Mouse (Mus musculus) layer of hippocampus, adult 2 months (tissue): ENCODE measurements at regions not wholly inside any gene's neighbourhood (a gene's known extent, or its start where the extent isn't known, plus 50 kb on each side); places are given as distances from the start of the nearest gene placed in this dataset.

Source experiments
- DNase-seq, 2 experiments: peaks; one replicate each; pipeline ENCODE4 v3.0.0; 2022; ENCODE audit warnings: low spot score in 2 of 2
- H3K27ac ChIP-seq: fragments of 200-600 bp; 2 replicates; pipeline ENCODE4 v1.8.1; 2022
- H3K4me3 ChIP-seq: fragments of 200-600 bp; 2 replicates; pipeline ENCODE4 v1.8.1; 2022; ENCODE audit warnings: mild to moderate bottlenecking
- CTCF ChIP-seq: fragments of 200-600 bp; conservative IDR thresholded peaks from 2 replicates; pipeline ENCODE4 v1.8.1; 2022; ENCODE audit warnings: antibody characterized with exemption, mild to moderate bottlenecking, moderate library complexity

- TF ChIP-seq CTCF, result no peak
- DNase-seq, result peak in 1 of 2 experiments; percentile 23
- Histone ChIP-seq H3K27ac (no peak overlapping the region), H3K4me3 (no peak overlapping the region)
Observed at GRCm38 (mm10) chr4:31525638-31526207, 438.2 kb upstream of the Map3k7 start.

GRCm38 (mm10) chr4:31536811-31537210 lies 427.1 kb upstream of the Map3k7 start:
- no peak overlapping the region for H3K4me3 ChIP-seq
- no peak for DNase-seq
- TF ChIP-seq CTCF, result no peak
- H3K27ac ChIP-seq, result no peak overlapping the region

- TF ChIP-seq CTCF, result no peak
- Histone ChIP-seq H3K27ac (no peak overlapping the region), H3K4me3 (no peak overlapping the region)
- DNase-seq, result no peak
Observed at GRCm38 (mm10) chr4:31553780-31554394, 410.0 kb upstream of the Map3k7 start.

- no peak for TF ChIP-seq CTCF
- Histone ChIP-seq H3K27ac (no peak overlapping the region), H3K4me3 (no peak overlapping the region)
- DNase-seq, result no peak
Observed at GRCm38 (mm10) chr4:31555077-31555476, 408.8 kb upstream of the Map3k7 start.

GRCm38 (mm10) chr4:31557261-31557660 lies 406.6 kb upstream of the Map3k7 start:
- no peak for TF ChIP-seq CTCF

GRCm38 (mm10) chr4:31560305-31560704 lies 403.6 kb upstream of the Map3k7 start:
- no peak overlapping the region for H3K4me3 ChIP-seq
- no peak for TF ChIP-seq CTCF
- H3K27ac ChIP-seq, result no peak overlapping the region
- no peak for DNase-seq

More at GRCm38 (mm10) chr4:31557261-31557660, 406.6 kb upstream of the Map3k7 start:
- no peak overlapping the region for H3K27ac ChIP-seq
- no peak overlapping the region for H3K4me3 ChIP-seq
- DNase-seq, result no peak

GRCm38 (mm10) chr4:31561183-31561582 lies 402.7 kb upstream of the Map3k7 start:
- H3K27ac ChIP-seq, result no peak overlapping the region
- DNase-seq, result no peak
- TF ChIP-seq CTCF, result no peak
- H3K4me3 ChIP-seq, result no peak overlapping the region

- H3K27ac ChIP-seq, result no peak overlapping the region
- peak; percentile 82 for TF ChIP-seq CTCF
- DNase-seq, result peak; percentile 14 to 15
- H3K4me3 ChIP-seq, result peak overlapping the region; percentile 40
Observed at GRCm38 (mm10) chr4:31561823-31562222, 402.1 kb upstream of the Map3k7 start.

- no peak overlapping the region for H3K27ac ChIP-seq
- no peak for DNase-seq
- H3K4me3 ChIP-seq, result no peak overlapping the region
- no peak for TF ChIP-seq CTCF
Observed at GRCm38 (mm10) chr4:31566158-31566557, 397.7 kb upstream of the Map3k7 start.

GRCm38 (mm10) chr4:31566834-31567233 lies 397.1 kb upstream of the Map3k7 start:
- TF ChIP-seq CTCF, result no peak
- Histone ChIP-seq H3K4me3 (no peak overlapping the region), H3K27ac (no peak overlapping the region)
- no peak for DNase-seq

- no peak overlapping the region for H3K4me3 ChIP-seq
- H3K27ac ChIP-seq, result no peak overlapping the region
- no peak for DNase-seq
- TF ChIP-seq CTCF, result no peak
Observed at GRCm38 (mm10) chr4:31569687-31570086, 394.2 kb upstream of the Map3k7 start.

- no peak for DNase-seq
- TF ChIP-seq CTCF, result no peak
- Histone ChIP-seq H3K4me3 (no peak overlapping the region), H3K27ac (no peak overlapping the region)
Observed at GRCm38 (mm10) chr4:31576982-31577579, 386.8 kb upstream of the Map3k7 start.

- no peak overlapping the region for H3K27ac ChIP-seq
- no peak overlapping the region for H3K4me3 ChIP-seq
- no peak for DNase-seq
- no peak for TF ChIP-seq CTCF
Observed at GRCm38 (mm10) chr4:31583495-31583894, 380.4 kb upstream of the Map3k7 start.

- TF ChIP-seq CTCF, result no peak
- DNase-seq, result peak; percentile 14 to 34
- Histone ChIP-seq H3K27ac (no peak overlapping the region), H3K4me3 (no peak overlapping the region)
Observed at GRCm38 (mm10) chr4:31584171-31584570, 379.7 kb upstream of the Map3k7 start.
